Mouse (Mus musculus) myocyte (in vitro differentiated cells): Measurements from ENCODE around the gene Ppp4r1. TPM values are rescaled to one million over a fixed set of nuclear protein-coding genes. Genes with fewer than 3 reads are reported as not detected.

Experiments
- H3K27me3 ChIP-seq: one replicate; pipeline ENCODE4 v1.6.1; 2011; ENCODE audit not compliant: control insufficient read depth, insufficient read depth, insufficient read length
- H3K36me3 ChIP-seq: one replicate; pipeline ENCODE4 v1.6.1; 2011; ENCODE audit not compliant: control insufficient read depth, insufficient read depth
- H3K4me2 ChIP-seq: one replicate; pipeline ENCODE4 v1.6.1; 2011; ENCODE audit warnings: low read depth, control low read depth
- H3K4me3 ChIP-seq: one replicate; pipeline ENCODE4 v1.5.1; 2011; ENCODE audit warnings: mild to moderate bottlenecking, control low read depth, moderate library complexity
- H3K79me2 ChIP-seq: one replicate; pipeline ENCODE4 v1.6.1; 2011; ENCODE audit not compliant: control insufficient read depth, insufficient read depth
- H3ac ChIP-seq: one replicate; pipeline ENCODE4 v1.6.1; 2011; ENCODE audit not compliant: control insufficient read depth, insufficient read length
- CEBPB ChIP-seq: IDR thresholded peaks from 2 replicates; pipeline ENCODE4 v1.6.1; 2011; ENCODE audit warnings: mild to moderate bottlenecking, moderate library complexity; ENCODE audit not compliant: poor library complexity, insufficient read depth, severe bottlenecking
- E2F4 ChIP-seq: IDR thresholded peaks from one replicate; pipeline ENCODE4 v1.6.1; 2011; ENCODE audit warnings: mild to moderate bottlenecking, control low read depth, moderate library complexity; ENCODE audit not compliant: insufficient read depth
- MAX ChIP-seq: IDR thresholded peaks from one replicate; pipeline ENCODE4 v1.6.1; 2011; ENCODE audit warnings: low read depth, mild to moderate bottlenecking, control low read depth
- MYOD1 ChIP-seq, 3 experiments: IDR thresholded peaks; one replicate each; pipeline ENCODE4 v1.6.1; 2011; ENCODE audit warnings: control low read depth in 2 of 3, low read depth in 2 of 3, mild to moderate bottlenecking in 2 of 3, moderate library complexity in 1 of 3; ENCODE audit not compliant: insufficient read length in 2 of 3, control insufficient read depth in 1 of 3
- MYOG ChIP-seq, 3 experiments: IDR thresholded peaks; one replicate each; pipeline ENCODE4 v1.6.1; 2011; ENCODE audit warnings: control low read depth in 2 of 3, low read depth in 2 of 3, mild to moderate bottlenecking in 2 of 3; ENCODE audit not compliant: insufficient read length in 2 of 3, control insufficient read depth in 1 of 3, insufficient read depth in 1 of 3
- POLR2A ChIP-seq: IDR thresholded peaks from one replicate; pipeline ENCODE4 v1.6.1; 2011; ENCODE audit warnings: low read depth, mild to moderate bottlenecking, control low read depth, moderate library complexity; ENCODE audit not compliant: insufficient read length
- POLR2AphosphoS2 ChIP-seq: IDR thresholded peaks from one replicate; pipeline ENCODE4 v1.6.1; 2011; ENCODE audit warnings: low read depth, control low read depth; ENCODE audit not compliant: insufficient read length
- REST ChIP-seq: IDR thresholded peaks from one replicate; pipeline ENCODE4 v1.6.1; 2011; ENCODE audit warnings: mild to moderate bottlenecking, control low read depth, moderate library complexity; ENCODE audit not compliant: insufficient read depth, insufficient read length
- SRF ChIP-seq: IDR thresholded peaks from one replicate; pipeline ENCODE4 v1.6.1; 2011; ENCODE audit warnings: low read depth; ENCODE audit not compliant: control insufficient read depth, insufficient read length
- TCF12 ChIP-seq: IDR thresholded peaks from one replicate; pipeline ENCODE4 v1.6.1; 2011; ENCODE audit warnings: mild to moderate bottlenecking, control low read depth; ENCODE audit not compliant: poor library complexity, insufficient read depth, severe bottlenecking
- TCF3 ChIP-seq: IDR thresholded peaks from one replicate; pipeline ENCODE4 v1.6.1; 2011; ENCODE audit warnings: low read depth, control low read depth; ENCODE audit not compliant: insufficient read length
- USF1 ChIP-seq: IDR thresholded peaks from one replicate; pipeline ENCODE4 v1.6.1; 2011; ENCODE audit warnings: low read depth, mild to moderate bottlenecking, control low read depth, moderate library complexity
- polyA plus RNA-seq: library from polyadenylated mRNA; unstranded; fragments of >200 nt; fragmentation: generic; extraction: Trizol; gene quantifications from one replicate; pipeline ENCODE4 v1.2.1, GENCODE M21; 2012; ENCODE audit warnings: missing spikeins

The Ppp4r1 gene
- polyA plus RNA-seq, 1 experiment: 44.9 TPM

DNA sequence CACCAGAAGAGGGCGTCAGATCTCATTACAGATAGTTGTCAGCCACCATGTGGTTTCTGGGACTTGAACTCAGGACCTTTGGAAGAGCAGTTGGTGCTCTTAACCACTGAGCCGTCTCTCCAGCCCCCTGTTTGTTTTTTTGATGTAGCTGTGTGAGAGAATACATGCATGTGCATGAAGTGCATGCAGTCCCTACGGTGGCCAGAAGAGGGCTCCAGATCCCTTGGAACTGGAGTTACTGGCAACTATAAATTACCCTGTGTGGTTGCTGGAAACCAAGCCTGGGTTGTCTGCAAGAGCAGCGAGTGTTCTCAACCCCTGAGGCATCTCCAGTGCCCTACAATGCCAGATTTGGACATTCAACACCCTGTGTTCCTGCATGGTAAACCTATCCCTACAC, 87.8 kb downstream of the Ppp4r1 start:
- H3K4me3 ChIP-seq: no peak overlapping the region
- H3K4me2 ChIP-seq: no peak overlapping the region
- TF ChIP-seq REST (no peak), MYOG (IDR thresholded peaks at IDR 0.05; ENCODE audit: control insufficient read depth in 1 of 3, insufficient read depth in 1 of 3, insufficient read length in 2 of 3, low read depth in 2 of 3) (no peak), MAX (no peak), POLR2A (no peak), E2F4 (no peak), MYOD1 (IDR thresholded peaks at IDR 0.05; ENCODE audit: control insufficient read depth in 1 of 3, insufficient read length in 2 of 3, low read depth in 2 of 3) (no peak), TCF12 (no peak), TCF3 (no peak)
- H3K27me3 ChIP-seq: no peaks in the 10 kb centered on the region
- peaks cover 5% of the 10 kb centered on the region for H3K36me3 ChIP-seq
- no peak overlapping the region for H3ac ChIP-seq
- H3K79me2 ChIP-seq: peaks cover 37% of the 10 kb centered on the region

DNA sequence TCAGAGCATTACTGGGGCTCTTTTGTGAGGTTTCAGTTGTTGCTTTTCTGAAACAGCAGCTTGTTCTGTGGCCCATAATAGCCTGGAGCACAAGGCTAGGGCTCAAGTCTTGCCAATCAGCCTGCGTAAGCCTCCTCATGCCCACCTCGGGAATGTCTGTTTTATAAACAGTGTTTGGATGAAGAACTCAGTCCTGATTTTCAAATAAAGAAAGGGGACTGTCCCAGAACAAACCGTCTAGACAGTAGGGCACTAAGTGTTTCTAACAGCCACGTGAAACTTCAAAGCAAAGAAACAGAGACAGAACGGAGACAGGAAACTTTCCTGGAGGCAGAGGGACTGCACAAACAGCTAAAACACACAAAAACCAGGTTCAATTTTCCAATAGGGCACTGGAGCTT, 89.3 kb downstream of the Ppp4r1 start:
- Histone ChIP-seq H3K4me3 (no peak overlapping the region), H3ac (no peak overlapping the region)
- no peak for TF ChIP-seq E2F4
- no peak for TF ChIP-seq CEBPB
- no peak for TF ChIP-seq TCF12
- TF ChIP-seq SRF: no peak
- TF ChIP-seq POLR2A: no peak
- TF ChIP-seq POLR2AphosphoS2: no peak
- no peak for TF ChIP-seq TCF3
- TF ChIP-seq MAX: no peak
- TF ChIP-seq REST: no peak
- TF ChIP-seq MYOG (IDR thresholded peaks at IDR 0.05; ENCODE audit: control insufficient read depth in 1 of 3, insufficient read depth in 1 of 3, insufficient read length in 2 of 3, low read depth in 2 of 3): no peak
- TF ChIP-seq USF1: no peak
- TF ChIP-seq MYOD1 (IDR thresholded peaks at IDR 0.05; ENCODE audit: control insufficient read depth in 1 of 3, insufficient read length in 2 of 3, low read depth in 2 of 3): no peak

DNA sequence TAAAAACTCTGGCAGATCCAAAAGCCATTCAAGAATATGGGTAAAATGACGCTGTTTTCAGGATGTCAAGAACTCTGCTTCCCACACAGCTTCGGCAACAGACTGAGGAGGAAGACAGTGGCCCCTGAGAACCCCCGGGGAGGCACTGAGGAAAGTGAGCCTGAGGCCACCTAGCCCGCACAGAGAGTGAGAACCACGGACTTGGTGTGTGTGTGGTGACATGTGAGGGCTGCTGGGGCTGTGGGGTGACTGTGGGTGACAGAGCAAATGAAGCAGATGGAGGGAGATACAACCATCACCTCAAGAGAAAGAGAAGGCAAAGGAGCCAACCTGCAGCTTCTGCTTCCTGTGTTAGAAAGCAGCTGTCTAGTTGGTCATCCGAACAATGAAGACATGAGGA, 89.7 kb downstream of the Ppp4r1 start:
- no peaks in the 10 kb centered on the region for H3K36me3 ChIP-seq
- no peak for TF ChIP-seq REST
- TF ChIP-seq SRF: no peak
- no peak for TF ChIP-seq TCF12
- no peak for TF ChIP-seq TCF3
- TF ChIP-seq POLR2A: no peak
- no peak for TF ChIP-seq MYOG (IDR thresholded peaks at IDR 0.05; ENCODE audit: control insufficient read depth in 1 of 3, insufficient read depth in 1 of 3, insufficient read length in 2 of 3, low read depth in 2 of 3)
- no peak for TF ChIP-seq CEBPB
- TF ChIP-seq POLR2AphosphoS2: no peak
- no peak for TF ChIP-seq USF1
- no peak for TF ChIP-seq MYOD1 (IDR thresholded peaks at IDR 0.05; ENCODE audit: control insufficient read depth in 1 of 3, insufficient read length in 2 of 3, low read depth in 2 of 3)
- no peak for TF ChIP-seq E2F4
- TF ChIP-seq MAX: no peak
- no peaks in the 10 kb centered on the region for H3K27me3 ChIP-seq
- H3K4me3 ChIP-seq: no peak overlapping the region
- H3ac ChIP-seq: no peak overlapping the region
- no peak overlapping the region for H3K4me2 ChIP-seq
- peaks cover 37% of the 10 kb centered on the region for H3K79me2 ChIP-seq

More for the DNA sequence above, 89.3 kb downstream of the Ppp4r1 start:
- H3K79me2 ChIP-seq: peaks cover 37% of the 10 kb centered on the region
- H3K27me3 ChIP-seq: no peaks in the 10 kb centered on the region
- H3K36me3 ChIP-seq: no peaks in the 10 kb centered on the region
- H3K4me2 ChIP-seq: no peak overlapping the region

DNA sequence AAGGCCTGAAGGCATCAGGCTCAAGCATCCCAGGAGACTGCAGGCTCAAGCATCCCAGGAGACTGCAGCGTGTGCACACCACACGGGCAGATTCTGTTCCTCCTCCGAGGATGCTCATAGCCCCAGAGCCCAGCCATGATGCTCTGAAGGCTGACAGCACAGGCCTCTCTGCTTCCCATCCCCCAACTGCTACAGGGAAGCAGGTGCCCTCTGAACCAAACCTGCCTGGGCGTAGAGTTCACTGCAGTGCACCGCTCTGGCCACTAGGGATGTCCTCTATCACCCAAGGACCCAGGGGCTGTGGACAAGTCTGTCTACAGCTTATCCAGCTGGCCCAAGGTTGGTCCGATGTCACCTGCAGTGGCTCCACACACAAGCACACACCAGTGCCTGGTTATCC, 90.3 kb downstream of the Ppp4r1 start:
- no peak overlapping the region for H3K4me3 ChIP-seq
- TF ChIP-seq MYOD1 (IDR thresholded peaks at IDR 0.05; ENCODE audit: control insufficient read depth in 1 of 3, insufficient read length in 2 of 3, low read depth in 2 of 3) (no peak), POLR2A (no peak), E2F4 (no peak), REST (no peak), TCF12 (no peak), MAX (no peak), MYOG (IDR thresholded peaks at IDR 0.05; ENCODE audit: control insufficient read depth in 1 of 3, insufficient read depth in 1 of 3, insufficient read length in 2 of 3, low read depth in 2 of 3) (no peak), SRF (no peak), USF1 (no peak)
- H3K27me3 ChIP-seq: no peaks in the 10 kb centered on the region
- H3K79me2 ChIP-seq: peaks cover 41% of the 10 kb centered on the region
- no peak overlapping the region for H3K4me2 ChIP-seq
- H3ac ChIP-seq: no peak overlapping the region
- no peaks in the 10 kb centered on the region for H3K36me3 ChIP-seq

DNA sequence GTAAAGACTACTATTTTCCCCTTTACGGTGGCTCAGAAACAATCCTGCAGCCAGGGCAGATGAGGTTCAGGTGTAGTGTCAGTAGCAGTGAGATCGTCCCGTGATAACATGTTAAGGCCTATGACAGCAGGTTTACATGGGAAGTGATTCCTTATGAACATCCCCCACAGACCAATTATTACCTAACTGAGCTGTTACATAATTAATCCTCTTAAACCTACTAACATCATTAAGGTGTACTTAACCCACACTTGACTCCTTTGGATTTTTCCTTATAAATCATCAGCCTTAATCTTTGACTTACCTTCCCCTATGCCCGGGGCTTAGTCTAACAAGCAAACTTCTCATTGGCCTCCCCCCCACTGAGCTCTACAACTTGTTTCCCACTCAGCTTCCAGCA, 90.8 kb downstream of the Ppp4r1 start:
- H3K36me3 ChIP-seq: no peaks in the 10 kb centered on the region
- TF ChIP-seq MAX: no peak
- H3K27me3 ChIP-seq: no peaks in the 10 kb centered on the region
- H3ac ChIP-seq: no peak overlapping the region
- H3K4me3 ChIP-seq: no peak overlapping the region
- peaks cover 41% of the 10 kb centered on the region for H3K79me2 ChIP-seq
- H3K4me2 ChIP-seq: no peak overlapping the region
